Mouse (Mus musculus) embryonic facial prominence, embryonic 12.5 days (tissue): ENCODE measurements around the gene Rnf111. TPM values are rescaled to one million over a fixed set of nuclear protein-coding genes. Genes with fewer than 3 reads are reported as not detected.

Source experiments
- ATAC-seq: fragments of 200-750 bp; cut with Nextera tagmentation; 2 replicates; pipeline ENCODE4 v1.8.0; 2017; ENCODE audit not compliant: insufficient number of reproducible peaks, insufficient read depth, low FRiP score, low TSS enrichment
- H3K27ac ChIP-seq: fragments of 300-500 bp; sonication (generic); 2 replicates; pipeline ENCODE4 v1.5.1; 2016; ENCODE audit warnings: mild to moderate bottlenecking
- H3K27me3 ChIP-seq: fragments of 300-500 bp; sonication (generic); 2 replicates; pipeline ENCODE4 v1.6.1; 2016; ENCODE audit warnings: mild to moderate bottlenecking, moderate library complexity
- H3K36me3 ChIP-seq: fragments of 300-500 bp; sonication (generic); 2 replicates; pipeline ENCODE4 v1.6.1; 2016; ENCODE audit warnings: mild to moderate bottlenecking
- H3K4me1 ChIP-seq: fragments of 300-500 bp; sonication (generic); 2 replicates; pipeline ENCODE4 v1.6.1; 2016
- H3K4me2 ChIP-seq: fragments of 300-500 bp; sonication (generic); replicated peaks from 2 replicates; pipeline ENCODE4 v1.6.1; 2016; ENCODE audit warnings: mild to moderate bottlenecking, moderate library complexity
- H3K4me3 ChIP-seq: fragments of 300-500 bp; sonication (generic); 2 replicates; pipeline ENCODE4 v1.5.1; 2016; ENCODE audit warnings: mild to moderate bottlenecking
- H3K9ac ChIP-seq: fragments of 300-500 bp; sonication (generic); 2 replicates; pipeline ENCODE4 v1.6.1; 2016; ENCODE audit warnings: mild to moderate bottlenecking, moderate library complexity
- H3K9me3 ChIP-seq: fragments of 300-500 bp; sonication (generic); 2 replicates; pipeline ENCODE4 v1.6.1; 2016; ENCODE audit warnings: mild to moderate bottlenecking, moderate library complexity
- WGBS: fragments of 180-500 bp; shearing (Covaris S2); methylation state at CpG from one replicate; pipeline ENCODE4 v1.1.7; 2016; 5-methylcytosine and 5-hydroxymethylcytosine counted together
- polyA plus RNA-seq: library from polyadenylated mRNA; unstranded; fragments of >200 nt; fragmentation: Nextera tagmentation; extraction: Ambion mirVana; gene quantifications from 2 replicates; pipeline ENCODE4 v1.2.1, GENCODE M21; 2016

The Rnf111 gene
- polyA plus RNA-seq, 1 experiment from 2014 or later: 33.0 TPM

GRCm38 (mm10) chr9:70524366-70524765, 20.8 kb upstream of the Rnf111 start:
- Histone ChIP-seq H3K36me3 (no peaks in the 10 kb centered on the region), H3K27me3 (no peaks in the 10 kb centered on the region), H3K4me3 (no peak overlapping the region), H3K4me1 (no peaks in the 10 kb centered on the region), H3K27ac (no peak overlapping the region), H3K4me2 (no peak overlapping the region), H3K9me3 (no peaks in the 10 kb centered on the region), H3K9ac (no peak overlapping the region)
- 82% methylated on average over 7 of the region's 7 CpGs for WGBS
- ATAC-seq: no peak

GRCm38 (mm10) chr9:70523813-70524212, 20.3 kb upstream of the Rnf111 start:
- 88% methylated on average over 3 of the region's 3 CpGs for WGBS
- H3K27me3 ChIP-seq: no peaks in the 10 kb centered on the region
- H3K27ac ChIP-seq: no peak overlapping the region
- no peak overlapping the region for H3K4me2 ChIP-seq
- H3K4me1 ChIP-seq: no peaks in the 10 kb centered on the region
- H3K36me3 ChIP-seq: no peaks in the 10 kb centered on the region
- H3K9ac ChIP-seq: no peak overlapping the region
- H3K4me3 ChIP-seq: no peak overlapping the region
- no peaks in the 10 kb centered on the region for H3K9me3 ChIP-seq
- no peak for ATAC-seq

GRCm38 (mm10) chr9:70520651-70521050, 17.1 kb upstream of the Rnf111 start:
- Histone ChIP-seq H3K27ac (no peak overlapping the region), H3K36me3 (no peaks in the 10 kb centered on the region), H3K9me3 (no peaks in the 10 kb centered on the region), H3K4me2 (no peak overlapping the region), H3K9ac (no peak overlapping the region), H3K4me3 (no peak overlapping the region), H3K4me1 (no peaks in the 10 kb centered on the region), H3K27me3 (no peaks in the 10 kb centered on the region)
- no peak for ATAC-seq
- 85% methylated on average over 3 of the region's 3 CpGs for WGBS

GRCm38 (mm10) chr9:70511681-70512080, 8.2 kb upstream of the Rnf111 start:
- H3K4me1 ChIP-seq: no peaks in the 10 kb centered on the region
- no peak overlapping the region for H3K9ac ChIP-seq
- no peak overlapping the region for H3K27ac ChIP-seq
- H3K4me3 ChIP-seq: no peak overlapping the region
- 73% methylated on average over 7 of the region's 7 CpGs for WGBS
- H3K4me2 ChIP-seq: no peak overlapping the region
- no peak for ATAC-seq
- H3K9me3 ChIP-seq: no peaks in the 10 kb centered on the region
- no peaks in the 10 kb centered on the region for H3K36me3 ChIP-seq
- H3K27me3 ChIP-seq: no peaks in the 10 kb centered on the region

GRCm38 (mm10) chr9:70510998-70511583, 7.6 kb upstream of the Rnf111 start:
- WGBS: 57% methylated on average over 10 of the region's 10 CpGs
- Histone ChIP-seq H3K9ac (no peak overlapping the region), H3K9me3 (no peaks in the 10 kb centered on the region), H3K27ac (no peak overlapping the region), H3K4me3 (no peak overlapping the region), H3K4me2 (no peak overlapping the region), H3K4me1 (no peaks in the 10 kb centered on the region), H3K36me3 (no peaks in the 10 kb centered on the region), H3K27me3 (no peaks in the 10 kb centered on the region)
- ATAC-seq: no peak

- Histone ChIP-seq H3K9ac (no peak overlapping the region), H3K27me3 (no peaks in the 10 kb centered on the region), H3K4me1 (no peaks in the 10 kb centered on the region), H3K27ac (no peak overlapping the region), H3K4me2 (no peak overlapping the region), H3K9me3 (no peaks in the 10 kb centered on the region), H3K4me3 (no peak overlapping the region), H3K36me3 (no peaks in the 10 kb centered on the region)
- WGBS: 77% methylated on average over 4 of the region's 4 CpGs
- no peak for ATAC-seq
These were observed 6.5 kb upstream of the Rnf111 start for GRCm38 (mm10) chr9:70509906-70510525.

- Histone ChIP-seq H3K4me3 (no peak overlapping the region), H3K27ac (no peak overlapping the region), H3K9ac (no peak overlapping the region), H3K9me3 (no peaks in the 10 kb centered on the region), H3K4me1 (peaks cover 8% of the 10 kb centered on the region), H3K36me3 (no peaks in the 10 kb centered on the region), H3K4me2 (no peak overlapping the region), H3K27me3 (no peaks in the 10 kb centered on the region)
- 84% methylated on average over 8 of the region's 8 CpGs for whole genome bisulfite sequencing
- ATAC-seq: no peak
These were observed 3.3 kb upstream of the Rnf111 start for GRCm38 (mm10) chr9:70506787-70507186.

GRCm38 (mm10) chr9:70506186-70506585, 2.7 kb upstream of the Rnf111 start:
- H3K9ac ChIP-seq: no peak overlapping the region
- no peaks in the 10 kb centered on the region for H3K27me3 ChIP-seq
- no peak overlapping the region for H3K4me3 ChIP-seq
- ATAC-seq: no peak
- no peak overlapping the region for H3K4me2 ChIP-seq
- H3K27ac ChIP-seq: no peak overlapping the region
- H3K36me3 ChIP-seq: no peaks in the 10 kb centered on the region
- WGBS: 70% methylated on average over 2 of the region's 2 CpGs
- peaks cover 8% of the 10 kb centered on the region for H3K4me1 ChIP-seq
- H3K9me3 ChIP-seq: no peaks in the 10 kb centered on the region

GRCm38 (mm10) chr9:70503015-70503603, 416 bp downstream of the Rnf111 start:
- ATAC-seq: peak; percentile 87
- Histone ChIP-seq H3K4me1 (peaks cover 8% of the 10 kb centered on the region), H3K4me3 (peak overlapping the region; percentile 97), H3K36me3 (0 out of 2 replicates have a peak, but pooled peaks cover 15% of the 10 kb centered on the region), H3K9me3 (no peaks in the 10 kb centered on the region), H3K27me3 (no peaks in the 10 kb centered on the region), H3K4me2 (peak overlapping the region; percentile 68), H3K27ac (peak overlapping the region; percentile 99), H3K9ac (peak overlapping the region; percentile 98)
- under 1% methylated on average over 61 of the region's 70 CpGs for WGBS

GRCm38 (mm10) chr9:70502284-70503014, 1.1 kb downstream of the Rnf111 start:
- peak overlapping the region; percentile 98 for H3K9ac ChIP-seq
- H3K27ac ChIP-seq: peak overlapping the region; percentile 99
- ATAC-seq: no peak
- H3K36me3 ChIP-seq: 0 out of 2 replicates have a peak, but pooled peaks cover 15% of the 10 kb centered on the region
- H3K27me3 ChIP-seq: no peaks in the 10 kb centered on the region
- H3K4me1 ChIP-seq: peaks cover 8% of the 10 kb centered on the region
- WGBS: 38% methylated on average over 10 of the region's 10 CpGs
- H3K9me3 ChIP-seq: no peaks in the 10 kb centered on the region
- peak overlapping the region; percentile 68 for H3K4me2 ChIP-seq
- H3K4me3 ChIP-seq: peak overlapping the region; percentile 97

GRCm38 (mm10) chr9:70496990-70497389, 6.5 kb downstream of the Rnf111 start:
- Histone ChIP-seq H3K9me3 (no peaks in the 10 kb centered on the region), H3K27ac (no peak overlapping the region), H3K4me2 (no peak overlapping the region), H3K36me3 (0 out of 2 replicates have a peak, but pooled peaks cover 21% of the 10 kb centered on the region), H3K9ac (no peak overlapping the region), H3K27me3 (no peaks in the 10 kb centered on the region), H3K4me3 (no peak overlapping the region), H3K4me1 (peaks cover 2% of the 10 kb centered on the region)
- no peak for ATAC-seq

- no peaks in the 10 kb centered on the region for H3K27me3 ChIP-seq
- 0 out of 2 replicates have a peak, but pooled peaks cover 6% of the 10 kb centered on the region for H3K36me3 ChIP-seq
- no peaks in the 10 kb centered on the region for H3K9me3 ChIP-seq
- 91% methylated on average over 2 of the region's 2 CpGs for WGBS
- no peak overlapping the region for H3K27ac ChIP-seq
- ATAC-seq: no peak
- no peak overlapping the region for H3K4me2 ChIP-seq
- no peak overlapping the region for H3K9ac ChIP-seq
- no peaks in the 10 kb centered on the region for H3K4me1 ChIP-seq
- H3K4me3 ChIP-seq: no peak overlapping the region
These were observed 10.5 kb downstream of the Rnf111 start for GRCm38 (mm10) chr9:70493038-70493437.
